In genomic region chr11:78163681-78164603, GRCm38 (mm10) we compare ENCODE assay signal across 8 mouse cellular contexts. TPM values are rescaled to one million over a fixed set of nuclear protein-coding genes. Genes with fewer than 3 reads are reported as not detected.
DNase-seq lines count a peak whose midpoint lies in the region; ATAC-seq lines count a peak whose summit lies in the region.

No protein-coding gene starts in this region.

- peak; percentile 55 for DNase-seq in CD4-positive, CD25-positive, alpha-beta regulatory T cell, adult 2 months (ENCODE audit: low read depth, low spot score)
- DNase-seq in adrenal gland, adult 2 months: peak; percentile 82
- DNase-seq in thymus, postnatal 4 days: peak; percentile 76

- H3K36me3 ChIP-seq in forebrain, embryonic 16.5 days (ENCODE audit: control insufficient read depth, insufficient read depth): peaks cover 23% of the 10 kb centered on the region
- H3K36me3 ChIP-seq in hindbrain, embryonic 15.5 days: peaks cover 20% of the 10 kb centered on the region
- H3K36me3 ChIP-seq in liver, embryonic 12.5 days: peaks cover 52% of the 10 kb centered on the region
- peaks cover 36% of the 10 kb centered on the region for H3K36me3 ChIP-seq in neural tube, embryonic 13.5 days

- H3K27ac ChIP-seq in forebrain, embryonic 16.5 days (ENCODE audit: low read length): peak overlapping the region; percentile 98
- H3K27ac ChIP-seq in hindbrain, embryonic 15.5 days (replicated peaks): peak overlapping the region; percentile 94
- peak overlapping the region; percentile 93 for H3K27ac ChIP-seq in liver, embryonic 12.5 days
- H3K27ac ChIP-seq in neural tube, embryonic 13.5 days (replicated peaks): peak overlapping the region; percentile 99

- H3K9me3 ChIP-seq in forebrain, embryonic 16.5 days (ENCODE audit: control insufficient read depth, low read length): no peaks in the 10 kb centered on the region
- no peaks in the 10 kb centered on the region for H3K9me3 ChIP-seq in hindbrain, embryonic 15.5 days
- H3K9me3 ChIP-seq in liver, embryonic 12.5 days (replicated peaks): no peaks in the 10 kb centered on the region
- no peaks in the 10 kb centered on the region for H3K9me3 ChIP-seq in neural tube, embryonic 13.5 days

- peak overlapping the region; percentile 68 for H3K4me2 ChIP-seq in forebrain, embryonic 16.5 days (ENCODE audit: low read length)
- peak overlapping the region; percentile 63 for H3K4me2 ChIP-seq in hindbrain, embryonic 15.5 days
- peak overlapping the region; percentile 100 for H3K4me2 ChIP-seq in liver, embryonic 12.5 days
- peak overlapping the region; percentile 86 for H3K4me2 ChIP-seq in neural tube, embryonic 13.5 days

- no peaks in the 10 kb centered on the region for H3K27me3 ChIP-seq in forebrain, embryonic 16.5 days (replicated peaks; ENCODE audit: control insufficient read depth, insufficient read depth, low read length)
- H3K27me3 ChIP-seq in hindbrain, embryonic 15.5 days: no peaks in the 10 kb centered on the region
- H3K27me3 ChIP-seq in liver, embryonic 12.5 days (replicated peaks): no peaks in the 10 kb centered on the region
- no peaks in the 10 kb centered on the region for H3K27me3 ChIP-seq in neural tube, embryonic 13.5 days

- peak overlapping the region; percentile 94 for H3K4me3 ChIP-seq in forebrain, embryonic 16.5 days (replicated peaks; ENCODE audit: low read length)
- peak overlapping the region; percentile 80 for H3K4me3 ChIP-seq in hindbrain, embryonic 15.5 days
- peak overlapping the region; percentile 97 for H3K4me3 ChIP-seq in liver, embryonic 12.5 days
- H3K4me3 ChIP-seq in neural tube, embryonic 13.5 days: peak overlapping the region; percentile 99

- H3K9ac ChIP-seq in forebrain, embryonic 16.5 days (replicated peaks; ENCODE audit: low read depth, low read length): peak overlapping the region; percentile 99
- H3K9ac ChIP-seq in hindbrain, embryonic 15.5 days: peak overlapping the region; percentile 94
- peak overlapping the region; percentile 99 for H3K9ac ChIP-seq in liver, embryonic 12.5 days
- H3K9ac ChIP-seq in neural tube, embryonic 13.5 days: peak overlapping the region; percentile 100

- WGBS in forebrain, embryonic 16.5 days: under 1% methylated on average over 22 of the region's 22 CpGs
- 0% methylated on average over 22 of the region's 22 CpGs for WGBS in hindbrain, embryonic 15.5 days
- WGBS in liver, embryonic 12.5 days (ENCODE audit: insufficient replicate concordance): 2% methylated on average over 22 of the region's 22 CpGs
- 0% methylated on average over 22 of the region's 22 CpGs for WGBS in neural tube, embryonic 13.5 days

- peaks cover 32% of the 10 kb centered on the region for H3K4me1 ChIP-seq in forebrain, embryonic 16.5 days (replicated peaks; ENCODE audit: control insufficient read depth, insufficient read depth, low read length)
- peaks cover 44% of the 10 kb centered on the region for H3K4me1 ChIP-seq in hindbrain, embryonic 15.5 days (replicated peaks)
- peaks cover 89% of the 10 kb centered on the region for H3K4me1 ChIP-seq in liver, embryonic 12.5 days
- H3K4me1 ChIP-seq in neural tube, embryonic 13.5 days (replicated peaks): peaks cover 52% of the 10 kb centered on the region

- no peak for ATAC-seq in CD4-positive, CD25-positive, alpha-beta regulatory T cell, adult 4 months
- peak; percentile 34 for ATAC-seq in forebrain, embryonic 16.5 days
- ATAC-seq in hindbrain, embryonic 15.5 days (ENCODE audit: low FRiP score, low read depth): peak; percentile 28
- no peak for ATAC-seq in liver, embryonic 12.5 days
- ATAC-seq in neural tube, embryonic 13.5 days (ENCODE audit: low read depth): peak; percentile 62

RNA-seq across cellular contexts. Expression of gene Traf4, which starts 1.4 kb away (rescaled TPM):
- polyA plus RNA-seq in CD4-positive, CD25-positive, alpha-beta regulatory T cell, adult 4 months (2017; shearing (Covaris generic)): 1 to 10 TPM; 3.3 to 6.7 TPM
- 10 to 100 TPM; 29.8 to 31.2 TPM for total RNA-seq in adrenal gland, adult 2 months (2021)
- 128 and 131 TPM in 2 replicates for polyA plus RNA-seq in adrenal gland, adult 2 months (2012; rRNA removed)
- 122 and 124 TPM in 2 replicates for polyA plus RNA-seq in forebrain, embryonic 16.5 days (2015; fragmentation: Nextera tagmentation; extraction: Ambion mirVana)
- 98.7 and 102 TPM in 2 replicates for polyA plus RNA-seq in hindbrain, embryonic 15.5 days (2015; fragmentation: Nextera tagmentation; extraction: Ambion mirVana)
- 45.4 and 47.6 TPM in 2 replicates for polyA plus RNA-seq in liver, embryonic 12.5 days (2016; fragmentation: Nextera tagmentation; extraction: Ambion mirVana)
- 128 and 131 TPM in 2 replicates for polyA plus RNA-seq in neural tube, embryonic 13.5 days (2015; fragmentation: Nextera tagmentation; extraction: Ambion mirVana)

RNA-seq across cellular contexts. Expression of gene Nek8, which starts 12.5 kb away (rescaled TPM):
- polyA plus RNA-seq in CD4-positive, CD25-positive, alpha-beta regulatory T cell, adult 4 months (2017; shearing (Covaris generic)): 10 to 100 TPM; 10.4 to 12.2 TPM
- 10 to 100 TPM in 1 of 2 experiments, 1 to 10 TPM in 1; 6.5 to 12.1 TPM for total RNA-seq in adrenal gland, adult 2 months (2021)
- 26.7 and 30.5 TPM in 2 replicates for polyA plus RNA-seq in adrenal gland, adult 2 months (2012; rRNA removed)
- polyA plus RNA-seq in forebrain, embryonic 16.5 days (2015; fragmentation: Nextera tagmentation; extraction: Ambion mirVana): 5.1 and 6.0 TPM in 2 replicates
- 7.5 and 8.5 TPM in 2 replicates for polyA plus RNA-seq in hindbrain, embryonic 15.5 days (2015; fragmentation: Nextera tagmentation; extraction: Ambion mirVana)
- 12.2 and 13.7 TPM in 2 replicates for polyA plus RNA-seq in liver, embryonic 12.5 days (2016; fragmentation: Nextera tagmentation; extraction: Ambion mirVana)
- 8.2 and 8.3 TPM in 2 replicates for polyA plus RNA-seq in neural tube, embryonic 13.5 days (2015; fragmentation: Nextera tagmentation; extraction: Ambion mirVana)

RNA-seq across cellular contexts. Expression of gene Tlcd1, which starts 12.6 kb away (rescaled TPM):
- polyA plus RNA-seq in CD4-positive, CD25-positive, alpha-beta regulatory T cell, adult 4 months (2017; shearing (Covaris generic)): 1 to 10 TPM; 2.9 to 3.6 TPM
- total RNA-seq in adrenal gland, adult 2 months (2021): 10 to 100 TPM; 40.4 to 61.5 TPM
- polyA plus RNA-seq in adrenal gland, adult 2 months (2012; rRNA removed): 319 and 423 TPM in 2 replicates
- polyA plus RNA-seq in forebrain, embryonic 16.5 days (2015; fragmentation: Nextera tagmentation; extraction: Ambion mirVana): 5.4 and 6.5 TPM in 2 replicates
- 12.8 and 13.2 TPM in 2 replicates for polyA plus RNA-seq in hindbrain, embryonic 15.5 days (2015; fragmentation: Nextera tagmentation; extraction: Ambion mirVana)
- polyA plus RNA-seq in liver, embryonic 12.5 days (2016; fragmentation: Nextera tagmentation; extraction: Ambion mirVana): 62.6 and 67.1 TPM in 2 replicates
- polyA plus RNA-seq in neural tube, embryonic 13.5 days (2015; fragmentation: Nextera tagmentation; extraction: Ambion mirVana): 10.2 and 11.1 TPM in 2 replicates

RNA-seq across cellular contexts. Expression of gene Rpl23a, which starts 19.4 kb away (rescaled TPM):
- polyA plus RNA-seq in CD4-positive, CD25-positive, alpha-beta regulatory T cell, adult 4 months (2017; shearing (Covaris generic)): 1,000 to 10,000 TPM; 3,408 to 3,991 TPM
- total RNA-seq in adrenal gland, adult 2 months (2021): 1,000 to 10,000 TPM; 1,792 to 2,242 TPM
- 21.4 and 29.1 TPM in 2 replicates for polyA plus RNA-seq in adrenal gland, adult 2 months (2012; rRNA removed)
- 758 and 831 TPM in 2 replicates for polyA plus RNA-seq in forebrain, embryonic 16.5 days (2015; fragmentation: Nextera tagmentation; extraction: Ambion mirVana)
- polyA plus RNA-seq in hindbrain, embryonic 15.5 days (2015; fragmentation: Nextera tagmentation; extraction: Ambion mirVana): 743 and 824 TPM in 2 replicates
- polyA plus RNA-seq in liver, embryonic 12.5 days (2016; fragmentation: Nextera tagmentation; extraction: Ambion mirVana): 1,112 and 1,156 TPM in 2 replicates
- 930 and 991 TPM in 2 replicates for polyA plus RNA-seq in neural tube, embryonic 13.5 days (2015; fragmentation: Nextera tagmentation; extraction: Ambion mirVana)

RNA-seq across cellular contexts. Expression of gene Rab34, which starts 24.3 kb away (rescaled TPM):
- not detected for polyA plus RNA-seq in CD4-positive, CD25-positive, alpha-beta regulatory T cell, adult 4 months (2017; shearing (Covaris generic))
- 10 to 100 TPM; 64.7 to 99.1 TPM for total RNA-seq in adrenal gland, adult 2 months (2021)
- polyA plus RNA-seq in adrenal gland, adult 2 months (2012; rRNA removed): 240 and 334 TPM in 2 replicates
- polyA plus RNA-seq in forebrain, embryonic 16.5 days (2015; fragmentation: Nextera tagmentation; extraction: Ambion mirVana): 53.9 and 56.9 TPM in 2 replicates
- 58.0 and 65.7 TPM in 2 replicates for polyA plus RNA-seq in hindbrain, embryonic 15.5 days (2015; fragmentation: Nextera tagmentation; extraction: Ambion mirVana)
- 20.3 and 24.0 TPM in 2 replicates for polyA plus RNA-seq in liver, embryonic 12.5 days (2016; fragmentation: Nextera tagmentation; extraction: Ambion mirVana)
- polyA plus RNA-seq in neural tube, embryonic 13.5 days (2015; fragmentation: Nextera tagmentation; extraction: Ambion mirVana): 58.8 and 60.3 TPM in 2 replicates

Comparison
In these comparisons a context has a peak if more than half of its experiments do, and no peak if none do; other contexts are left out.
1. ATAC-seq: peak in forebrain, embryonic 16.5 days (single experiment), hindbrain, embryonic 15.5 days (single experiment) and neural tube, embryonic 13.5 days (single experiment); none in CD4-positive, CD25-positive, alpha-beta regulatory T cell, adult 4 months (single experiment) and liver, embryonic 12.5 days (single experiment).
2. Peak in every context shown above with its lines, with median percentiles within 50 percentile points of each other: DNase-seq, H3K27ac ChIP-seq, H3K4me2 ChIP-seq, H3K4me3 ChIP-seq and H3K9ac ChIP-seq.